Mouse (Mus musculus): Measurements from ENCODE around the gene Gsta2. TPM values are rescaled to one million over a fixed set of nuclear protein-coding genes. Genes with fewer than 3 reads are reported as not detected.

Gene Gsta2
- polyA plus RNA-seq, 1 experiment from 2014 or later: 1.3 TPM

Other genes starting within 250 kb of the Gsta2 start
- gene Fbxo9, start 246.7 kb downstream of the Gsta2 start, polyA plus RNA-seq (2015; fragmentation: Nextera tagmentation; extraction: Ambion mirVana): 45.7 and 54.0 TPM in 2 replicates
- gene Ick, start 246.6 kb downstream of the Gsta2 start, polyA plus RNA-seq (2015; fragmentation: Nextera tagmentation; extraction: Ambion mirVana): 5.3 and 7.0 TPM in 2 replicates
- gene Gsta4, start 173.0 kb downstream of the Gsta2 start, polyA plus RNA-seq (2015; fragmentation: Nextera tagmentation; extraction: Ambion mirVana): 19.9 and 25.5 TPM in 2 replicates
- gene Gsta1, start 125.1 kb downstream of the Gsta2 start, polyA plus RNA-seq (2015; fragmentation: Nextera tagmentation; extraction: Ambion mirVana): 0.39 TPM in 1 of 2 replicates, not detected in the other
- gene Gm3776, start 98.7 kb downstream of the Gsta2 start, polyA plus RNA-seq (2015; fragmentation: Nextera tagmentation; extraction: Ambion mirVana): 0.13 TPM in 1 of 2 replicates, not detected in the other
- not detected in 2 replicates for gene Gm10639, start 65.9 kb downstream of the Gsta2 start, polyA plus RNA-seq (2015; fragmentation: Nextera tagmentation; extraction: Ambion mirVana)
- gene Omt2a, start 41.0 kb downstream of the Gsta2 start, polyA plus RNA-seq (2015; fragmentation: Nextera tagmentation; extraction: Ambion mirVana): not detected in 2 replicates
- gene Omt2b, start 28.2 kb downstream of the Gsta2 start, polyA plus RNA-seq (2015; fragmentation: Nextera tagmentation; extraction: Ambion mirVana): not detected in 2 replicates
- gene Dppa5a, start 12.4 kb upstream of the Gsta2 start, polyA plus RNA-seq (2015; fragmentation: Nextera tagmentation; extraction: Ambion mirVana): not detected in 2 replicates
- gene Ooep, start 22.9 kb upstream of the Gsta2 start, polyA plus RNA-seq (2015; fragmentation: Nextera tagmentation; extraction: Ambion mirVana): not detected in 2 replicates
- 0.05 TPM in 1 of 2 replicates, not detected in the other for gene Ddx43, start 40.0 kb upstream of the Gsta2 start, polyA plus RNA-seq (2015; fragmentation: Nextera tagmentation; extraction: Ambion mirVana)
- 0.85 and 0.92 TPM in 2 replicates for gene Cgas, start 87.4 kb upstream of the Gsta2 start, polyA plus RNA-seq (2015; fragmentation: Nextera tagmentation; extraction: Ambion mirVana)
- 10.9 and 11.5 TPM in 2 replicates for gene Mto1, start 92.4 kb upstream of the Gsta2 start, polyA plus RNA-seq (2015; fragmentation: Nextera tagmentation; extraction: Ambion mirVana)
- gene Gm17324, start 93.0 kb upstream of the Gsta2 start, polyA plus RNA-seq (2015; fragmentation: Nextera tagmentation; extraction: Ambion mirVana): 0.70 and 0.75 TPM in 2 replicates
- 1,946 and 1,972 TPM in 2 replicates for gene Eef1a1, start 133.4 kb upstream of the Gsta2 start, polyA plus RNA-seq (2015; fragmentation: Nextera tagmentation; extraction: Ambion mirVana)
- 5.2 and 6.2 TPM in 2 replicates for gene Slc17a5, start 232.3 kb upstream of the Gsta2 start, polyA plus RNA-seq (2015; fragmentation: Nextera tagmentation; extraction: Ambion mirVana)

All from liver, postnatal 0 days (tissue).